Mouse (Mus musculus): ENCODE results near the gene Mios. TPM values are rescaled to one million over a fixed set of nuclear protein-coding genes. Genes with fewer than 3 reads are reported as not detected.

Mios gene
- 30.7 and 32.1 TPM in 2 replicates for polyA plus RNA-seq (2014; fragmentation: Nextera tagmentation; extraction: Ambion mirVana)

- under 1% methylated on average over 90 of the region's 90 CpGs for WGBS
- peak within 1 kb of the TSS; percentile 45 for H3K4me2 ChIP-seq (replicated peaks; ENCODE audit: low read depth, low read length)
- H3K4me3 ChIP-seq (ENCODE audit: low read depth, low read length), result peak within 1 kb of the TSS; percentile 64
- no peaks in the 10 kb centered on the region for H3K27me3 ChIP-seq (ENCODE audit: control insufficient read depth, insufficient read depth, low read length)
- H3K9ac ChIP-seq (replicated peaks; ENCODE audit: low read depth, low read length), result peak within 1 kb of the TSS; percentile 83
- H3K9me3 ChIP-seq (ENCODE audit: control insufficient read depth, low read depth, low read length), result no peaks in the 10 kb centered on the region
- H3K4me1 ChIP-seq (ENCODE audit: control insufficient read depth, insufficient read depth, low read length), result 0 out of 2 replicates have a peak, but pooled peaks cover 2% of the 10 kb centered on the region
- ATAC-seq (ENCODE audit: insufficient number of reproducible peaks, insufficient read depth, low FRiP score, low read depth), result peak; percentile 98
- H3K36me3 ChIP-seq (ENCODE audit: control insufficient read depth, insufficient read depth, low read length), result peaks cover 3% of the 10 kb centered on the region
- H3K27ac ChIP-seq (ENCODE audit: low read length), result peak within 1 kb of the TSS; percentile 92
These were observed at the start of gene Mios for GRCm38 (mm10) chr6:8209047-8209865. Mios (plus strand) TSS chr6:8209222.

- no peaks in the 10 kb centered on the region for H3K9me3 ChIP-seq (ENCODE audit: control insufficient read depth, low read depth, low read length)
- no peak for ATAC-seq (ENCODE audit: insufficient number of reproducible peaks, insufficient read depth, low FRiP score, low read depth)
- no peak overlapping the region for H3K4me3 ChIP-seq (ENCODE audit: low read depth, low read length)
- 50% methylated on average over 2 of the region's 2 CpGs for WGBS
- no peak overlapping the region for H3K27ac ChIP-seq (ENCODE audit: low read length)
- H3K36me3 ChIP-seq (ENCODE audit: control insufficient read depth, insufficient read depth, low read length), result no peaks in the 10 kb centered on the region
- no peaks in the 10 kb centered on the region for H3K4me1 ChIP-seq (ENCODE audit: control insufficient read depth, insufficient read depth, low read length)
- H3K9ac ChIP-seq (replicated peaks; ENCODE audit: low read depth, low read length), result no peak overlapping the region
- H3K27me3 ChIP-seq (ENCODE audit: control insufficient read depth, insufficient read depth, low read length), result no peaks in the 10 kb centered on the region
- no peak overlapping the region for H3K4me2 ChIP-seq (replicated peaks; ENCODE audit: low read depth, low read length)
These were observed 49.0 kb upstream of the Mios start for GRCm38 (mm10) chr6:8160001-8160400.

- H3K9ac ChIP-seq (replicated peaks; ENCODE audit: low read depth, low read length), result no peak overlapping the region
- 52% methylated on average over 1 of the region's 1 CpGs for WGBS
- no peaks in the 10 kb centered on the region for H3K36me3 ChIP-seq (ENCODE audit: control insufficient read depth, insufficient read depth, low read length)
- no peak overlapping the region for H3K4me3 ChIP-seq (ENCODE audit: low read depth, low read length)
- H3K4me1 ChIP-seq (ENCODE audit: control insufficient read depth, insufficient read depth, low read length), result no peaks in the 10 kb centered on the region
- H3K27me3 ChIP-seq (ENCODE audit: control insufficient read depth, insufficient read depth, low read length), result no peaks in the 10 kb centered on the region
- no peak overlapping the region for H3K27ac ChIP-seq (ENCODE audit: low read length)
- no peaks in the 10 kb centered on the region for H3K9me3 ChIP-seq (ENCODE audit: control insufficient read depth, low read depth, low read length)
- no peak overlapping the region for H3K4me2 ChIP-seq (replicated peaks; ENCODE audit: low read depth, low read length)
- no peak for ATAC-seq (ENCODE audit: insufficient number of reproducible peaks, insufficient read depth, low FRiP score, low read depth)
These were observed 44.3 kb upstream of the Mios start for GRCm38 (mm10) chr6:8164741-8165140.

- Histone ChIP-seq H3K36me3 (ENCODE audit: control insufficient read depth, insufficient read depth, low read length) (no peaks in the 10 kb centered on the region), H3K4me2 (replicated peaks; ENCODE audit: low read depth, low read length) (no peak overlapping the region), H3K4me1 (ENCODE audit: control insufficient read depth, insufficient read depth, low read length) (no peaks in the 10 kb centered on the region), H3K4me3 (ENCODE audit: low read depth, low read length) (no peak overlapping the region), H3K27ac (ENCODE audit: low read length) (no peak overlapping the region), H3K9ac (replicated peaks; ENCODE audit: low read depth, low read length) (no peak overlapping the region), H3K27me3 (ENCODE audit: control insufficient read depth, insufficient read depth, low read length) (no peaks in the 10 kb centered on the region), H3K9me3 (ENCODE audit: control insufficient read depth, low read depth, low read length) (no peaks in the 10 kb centered on the region)
- WGBS, result 72% methylated on average over 1 of the region's 1 CpGs
- no peak for ATAC-seq (ENCODE audit: insufficient number of reproducible peaks, insufficient read depth, low FRiP score, low read depth)
These were observed 36.9 kb upstream of the Mios start for GRCm38 (mm10) chr6:8172101-8172500.

GRCm38 (mm10) chr6:8174062-8174461 lies 35.0 kb upstream of the Mios start:
- Histone ChIP-seq H3K4me3 (ENCODE audit: low read depth, low read length) (no peak overlapping the region), H3K9me3 (ENCODE audit: control insufficient read depth, low read depth, low read length) (no peaks in the 10 kb centered on the region), H3K27me3 (ENCODE audit: control insufficient read depth, insufficient read depth, low read length) (no peaks in the 10 kb centered on the region), H3K27ac (ENCODE audit: low read length) (no peak overlapping the region), H3K4me1 (ENCODE audit: control insufficient read depth, insufficient read depth, low read length) (no peaks in the 10 kb centered on the region), H3K36me3 (ENCODE audit: control insufficient read depth, insufficient read depth, low read length) (no peaks in the 10 kb centered on the region), H3K9ac (replicated peaks; ENCODE audit: low read depth, low read length) (no peak overlapping the region), H3K4me2 (replicated peaks; ENCODE audit: low read depth, low read length) (no peak overlapping the region)
- 34% methylated on average over 2 of the region's 2 CpGs for WGBS
- 0 out of 2 replicates have a peak, but pooled peaks have one; percentile 4 for ATAC-seq (ENCODE audit: insufficient number of reproducible peaks, insufficient read depth, low FRiP score, low read depth)

- 92% methylated on average over 7 of the region's 7 CpGs for WGBS
- Histone ChIP-seq H3K9ac (replicated peaks; ENCODE audit: low read depth, low read length) (no peak overlapping the region), H3K36me3 (ENCODE audit: control insufficient read depth, insufficient read depth, low read length) (no peaks in the 10 kb centered on the region), H3K27ac (ENCODE audit: low read length) (no peak overlapping the region), H3K4me1 (ENCODE audit: control insufficient read depth, insufficient read depth, low read length) (no peaks in the 10 kb centered on the region), H3K27me3 (ENCODE audit: control insufficient read depth, insufficient read depth, low read length) (no peaks in the 10 kb centered on the region), H3K4me2 (replicated peaks; ENCODE audit: low read depth, low read length) (no peak overlapping the region), H3K9me3 (ENCODE audit: control insufficient read depth, low read depth, low read length) (no peaks in the 10 kb centered on the region), H3K4me3 (ENCODE audit: low read depth, low read length) (no peak overlapping the region)
- no peak for ATAC-seq (ENCODE audit: insufficient number of reproducible peaks, insufficient read depth, low FRiP score, low read depth)
These were observed 33.7 kb upstream of the Mios start for GRCm38 (mm10) chr6:8175346-8175745.

- H3K27me3 ChIP-seq (ENCODE audit: control insufficient read depth, insufficient read depth, low read length), result no peaks in the 10 kb centered on the region
- no peaks in the 10 kb centered on the region for H3K4me1 ChIP-seq (ENCODE audit: control insufficient read depth, insufficient read depth, low read length)
- 89% methylated on average over 2 of the region's 2 CpGs for WGBS
- H3K27ac ChIP-seq (ENCODE audit: low read length), result no peak overlapping the region
- no peak overlapping the region for H3K4me3 ChIP-seq (ENCODE audit: low read depth, low read length)
- H3K9me3 ChIP-seq (ENCODE audit: control insufficient read depth, low read depth, low read length), result no peaks in the 10 kb centered on the region
- H3K36me3 ChIP-seq (ENCODE audit: control insufficient read depth, insufficient read depth, low read length), result no peaks in the 10 kb centered on the region
- ATAC-seq (ENCODE audit: insufficient number of reproducible peaks, insufficient read depth, low FRiP score, low read depth), result no peak
- no peak overlapping the region for H3K4me2 ChIP-seq (replicated peaks; ENCODE audit: low read depth, low read length)
- no peak overlapping the region for H3K9ac ChIP-seq (replicated peaks; ENCODE audit: low read depth, low read length)
These were observed 32.9 kb upstream of the Mios start for GRCm38 (mm10) chr6:8176116-8176515.

GRCm38 (mm10) chr6:8178397-8178941 lies 30.6 kb upstream of the Mios start:
- 22% methylated on average over 10 of the region's 10 CpGs for WGBS

More at GRCm38 (mm10) chr6:8178397-8178941, 30.6 kb upstream of the Mios start:
- no peak overlapping the region for H3K4me3 ChIP-seq (ENCODE audit: low read depth, low read length)
- H3K4me1 ChIP-seq (ENCODE audit: control insufficient read depth, insufficient read depth, low read length), result no peaks in the 10 kb centered on the region
- no peak overlapping the region for H3K9ac ChIP-seq (replicated peaks; ENCODE audit: low read depth, low read length)
- no peak for ATAC-seq (ENCODE audit: insufficient number of reproducible peaks, insufficient read depth, low FRiP score, low read depth)
- no peaks in the 10 kb centered on the region for H3K27me3 ChIP-seq (ENCODE audit: control insufficient read depth, insufficient read depth, low read length)
- H3K9me3 ChIP-seq (ENCODE audit: control insufficient read depth, low read depth, low read length), result peaks cover 3% of the 10 kb centered on the region; the same call in 1 of the 2 replicates
- no peaks in the 10 kb centered on the region for H3K36me3 ChIP-seq (ENCODE audit: control insufficient read depth, insufficient read depth, low read length)
- no peak overlapping the region for H3K27ac ChIP-seq (ENCODE audit: low read length)
- no peak overlapping the region; the same call in 1 of the 2 replicates for H3K4me2 ChIP-seq (replicated peaks; ENCODE audit: low read depth, low read length)

Data from stomach, embryonic 14.5 days (tissue).